Mouse (Mus musculus): ENCODE results near the gene Sf3a2. TPM values are rescaled to one million over a fixed set of nuclear protein-coding genes. Genes with fewer than 3 reads are reported as not detected.
A peak's percentile ranks its signal among the peaks of the same experiment; 100 is the strongest.

Gene Sf3a2
- polyA plus RNA-seq, 1 experiment from 2014 or later = 102 TPM

DNA sequence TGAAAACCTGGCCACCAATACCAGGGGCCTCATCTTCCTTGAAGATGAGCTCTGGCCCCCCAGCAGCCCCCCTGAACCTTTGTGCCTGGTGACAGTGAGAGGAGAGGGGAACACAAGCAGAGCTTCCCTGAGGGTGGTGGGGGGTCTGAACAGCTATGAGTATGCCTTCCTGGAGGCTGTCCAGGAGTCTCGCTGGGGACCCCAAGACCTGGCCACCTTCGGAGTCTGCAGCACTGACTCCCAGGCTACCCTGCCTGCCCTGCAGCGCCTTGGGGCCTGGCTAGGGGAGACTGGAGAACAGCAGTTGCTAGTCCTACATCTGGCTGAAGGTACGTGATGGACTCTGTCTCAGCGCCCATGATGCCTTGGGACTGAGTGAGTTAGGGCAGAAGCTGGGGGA is 7.3 kb downstream of the Sf3a2 start:
- Histone ChIP-seq H3K4me2 (replicated peaks; ENCODE audit: low read depth, low read length) (no peak overlapping the region), H3K9ac (ENCODE audit: low read depth, low read length) (no peak overlapping the region), H3K36me3 (ENCODE audit: control insufficient read depth, insufficient read depth, low read length) (peaks cover 40% of the 10 kb centered on the region), H3K4me3 (ENCODE audit: low read length) (no peak overlapping the region), H3K27me3 (ENCODE audit: control insufficient read depth, insufficient read depth, low read length) (peaks cover 14% of the 10 kb centered on the region), H3K4me1 (ENCODE audit: control insufficient read depth, insufficient read depth, low read length) (peaks cover 37% of the 10 kb centered on the region), H3K9me3 (ENCODE audit: control insufficient read depth, low read length) (no peaks in the 10 kb centered on the region), H3K27ac (ENCODE audit: low read depth, low read length) (no peak overlapping the region)
- 77% methylated on average over 5 of the region's 5 CpGs for WGBS
- no peak for ATAC-seq (ENCODE audit: low FRiP score, low TSS enrichment)

DNA sequence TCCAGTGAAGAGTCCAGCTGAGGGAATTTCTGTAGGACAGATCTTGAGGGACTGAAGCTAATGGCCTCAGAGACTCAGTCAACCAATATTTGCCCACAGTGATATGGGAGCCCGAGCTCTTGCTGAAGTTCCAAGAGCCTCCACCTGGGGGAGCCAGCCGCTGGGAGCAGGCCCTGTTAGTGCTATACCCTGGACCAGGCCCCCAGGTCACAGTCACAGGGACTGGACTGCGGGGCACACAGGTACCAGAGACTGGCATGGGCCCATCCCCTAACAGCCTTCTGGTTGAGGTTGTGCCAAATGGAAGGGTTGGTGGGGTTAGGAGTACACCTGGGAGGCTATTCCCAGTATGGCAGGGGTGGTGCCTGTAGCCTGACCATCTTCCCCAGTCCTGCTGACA is 7.9 kb downstream of the Sf3a2 start:
- ATAC-seq (ENCODE audit: low FRiP score, low TSS enrichment) = peak; percentile 28
- Histone ChIP-seq H3K36me3 (ENCODE audit: control insufficient read depth, insufficient read depth, low read length) (peaks cover 40% of the 10 kb centered on the region), H3K27me3 (ENCODE audit: control insufficient read depth, insufficient read depth, low read length) (peaks cover 14% of the 10 kb centered on the region), H3K9me3 (ENCODE audit: control insufficient read depth, low read length) (no peaks in the 10 kb centered on the region), H3K27ac (ENCODE audit: low read depth, low read length) (no peak overlapping the region), H3K4me3 (ENCODE audit: low read length) (no peak overlapping the region), H3K4me1 (ENCODE audit: control insufficient read depth, insufficient read depth, low read length) (peaks cover 38% of the 10 kb centered on the region), H3K4me2 (replicated peaks; ENCODE audit: low read depth, low read length) (no peak overlapping the region), H3K9ac (ENCODE audit: low read depth, low read length) (no peak overlapping the region)
- WGBS = 30% methylated on average over 3 of the region's 3 CpGs

GRCm38 (mm10) chr10:80806341-80807056 is 8.5 kb downstream of the Sf3a2 start:
- ATAC-seq (ENCODE audit: low FRiP score, low TSS enrichment) = 0 out of 2 replicates have a peak, but pooled peaks have one; percentile 0
- peak overlapping the region; percentile 73; the same call in 1 of the 2 replicates for H3K9ac ChIP-seq (ENCODE audit: low read depth, low read length)
- whole genome bisulfite sequencing = 42% methylated on average over 33 of the region's 34 CpGs
- peak overlapping the region; percentile 96 for H3K4me2 ChIP-seq (replicated peaks; ENCODE audit: low read depth, low read length)
- peaks cover 38% of the 10 kb centered on the region for H3K4me1 ChIP-seq (ENCODE audit: control insufficient read depth, insufficient read depth, low read length)
- peaks cover 14% of the 10 kb centered on the region for H3K27me3 ChIP-seq (ENCODE audit: control insufficient read depth, insufficient read depth, low read length)
- peaks cover 34% of the 10 kb centered on the region for H3K36me3 ChIP-seq (ENCODE audit: control insufficient read depth, insufficient read depth, low read length)
- H3K4me3 ChIP-seq (ENCODE audit: low read length) = peak overlapping the region; percentile 49
- H3K9me3 ChIP-seq (ENCODE audit: control insufficient read depth, low read length) = no peaks in the 10 kb centered on the region
- H3K27ac ChIP-seq (ENCODE audit: low read depth, low read length) = peak overlapping the region; percentile 76

GRCm38 (mm10) chr10:80807057-80807627 is 9.1 kb downstream of the Sf3a2 start:
- Histone ChIP-seq H3K4me2 (replicated peaks; ENCODE audit: low read depth, low read length) (peak overlapping the region; percentile 96), H3K36me3 (ENCODE audit: control insufficient read depth, insufficient read depth, low read length) (peaks cover 28% of the 10 kb centered on the region), H3K9me3 (ENCODE audit: control insufficient read depth, low read length) (no peaks in the 10 kb centered on the region), H3K4me3 (ENCODE audit: low read length) (peak overlapping the region; percentile 49), H3K9ac (ENCODE audit: low read depth, low read length) (peak overlapping the region; percentile 73), H3K27ac (ENCODE audit: low read depth, low read length) (peak overlapping the region; percentile 76), H3K27me3 (ENCODE audit: control insufficient read depth, insufficient read depth, low read length) (peaks cover 14% of the 10 kb centered on the region), H3K4me1 (ENCODE audit: control insufficient read depth, insufficient read depth, low read length) (peaks cover 40% of the 10 kb centered on the region)
- peak; percentile 48 for ATAC-seq (ENCODE audit: low FRiP score, low TSS enrichment)
- 1% methylated on average over 57 of the region's 58 CpGs for WGBS

- H3K36me3 ChIP-seq (ENCODE audit: control insufficient read depth, insufficient read depth, low read length) = peaks cover 16% of the 10 kb centered on the region
- peaks cover 42% of the 10 kb centered on the region for H3K4me1 ChIP-seq (ENCODE audit: control insufficient read depth, insufficient read depth, low read length)
- peaks cover 14% of the 10 kb centered on the region for H3K27me3 ChIP-seq (ENCODE audit: control insufficient read depth, insufficient read depth, low read length)
- peak overlapping the region; percentile 49 for H3K4me3 ChIP-seq (ENCODE audit: low read length)
- ATAC-seq (ENCODE audit: low FRiP score, low TSS enrichment) = peak; percentile 16; the same call in 1 of the 2 replicates
- H3K9ac ChIP-seq (ENCODE audit: low read depth, low read length) = peak overlapping the region; percentile 73
- peak overlapping the region; percentile 76; the same call in 1 of the 2 replicates for H3K27ac ChIP-seq (ENCODE audit: low read depth, low read length)
- 15% methylated on average over 40 of the region's 40 CpGs for WGBS
- H3K9me3 ChIP-seq (ENCODE audit: control insufficient read depth, low read length) = no peaks in the 10 kb centered on the region
- peak overlapping the region; percentile 96 for H3K4me2 ChIP-seq (replicated peaks; ENCODE audit: low read depth, low read length)
These were observed 10.3 kb downstream of the Sf3a2 start for GRCm38 (mm10) chr10:80808099-80808984.

GRCm38 (mm10) chr10:80808985-80809632 is 11.1 kb downstream of the Sf3a2 start:
- peak; percentile 2; the same call in 1 of the 2 replicates for ATAC-seq (ENCODE audit: low FRiP score, low TSS enrichment)
- Histone ChIP-seq H3K27ac (ENCODE audit: low read depth, low read length) (peak overlapping the region; percentile 30; the same call in 1 of the 2 replicates), H3K36me3 (ENCODE audit: control insufficient read depth, insufficient read depth, low read length) (peaks cover 8% of the 10 kb centered on the region), H3K9ac (ENCODE audit: low read depth, low read length) (peak overlapping the region; percentile 53), H3K27me3 (ENCODE audit: control insufficient read depth, insufficient read depth, low read length) (peaks cover 14% of the 10 kb centered on the region), H3K4me3 (ENCODE audit: low read length) (peak overlapping the region; percentile 27), H3K9me3 (ENCODE audit: control insufficient read depth, low read length) (no peaks in the 10 kb centered on the region), H3K4me1 (ENCODE audit: control insufficient read depth, insufficient read depth, low read length) (peaks cover 42% of the 10 kb centered on the region), H3K4me2 (replicated peaks; ENCODE audit: low read depth, low read length) (peak overlapping the region; percentile 96)
- WGBS = 3% methylated on average over 18 of the region's 18 CpGs

- no peak for ATAC-seq (ENCODE audit: low FRiP score, low TSS enrichment)
- Histone ChIP-seq H3K9ac (ENCODE audit: low read depth, low read length) (peak overlapping the region; percentile 40; the same call in 1 of the 2 replicates), H3K4me1 (ENCODE audit: control insufficient read depth, insufficient read depth, low read length) (peaks cover 42% of the 10 kb centered on the region), H3K4me3 (ENCODE audit: low read length) (peak overlapping the region; percentile 2; the same call in 1 of the 2 replicates), H3K27ac (ENCODE audit: low read depth, low read length) (no peak overlapping the region), H3K4me2 (replicated peaks; ENCODE audit: low read depth, low read length) (peak overlapping the region; percentile 33), H3K36me3 (ENCODE audit: control insufficient read depth, insufficient read depth, low read length) (no peaks in the 10 kb centered on the region; the same call in 1 of the 2 replicates), H3K9me3 (ENCODE audit: control insufficient read depth, low read length) (no peaks in the 10 kb centered on the region), H3K27me3 (ENCODE audit: control insufficient read depth, insufficient read depth, low read length) (peaks cover 14% of the 10 kb centered on the region)
- 3% methylated on average over 20 of the region's 20 CpGs for WGBS
These were observed 12.1 kb downstream of the Sf3a2 start for GRCm38 (mm10) chr10:80810084-80810483.

GRCm38 (mm10) chr10:80812391-80813041 is 14.5 kb downstream of the Sf3a2 start:
- Histone ChIP-seq H3K4me2 (replicated peaks; ENCODE audit: low read depth, low read length) (no peak overlapping the region), H3K9me3 (ENCODE audit: control insufficient read depth, low read length) (no peaks in the 10 kb centered on the region), H3K36me3 (ENCODE audit: control insufficient read depth, insufficient read depth, low read length) (no peaks in the 10 kb centered on the region), H3K4me1 (ENCODE audit: control insufficient read depth, insufficient read depth, low read length) (peaks cover 31% of the 10 kb centered on the region), H3K27me3 (ENCODE audit: control insufficient read depth, insufficient read depth, low read length) (peaks cover 7% of the 10 kb centered on the region; the same call in 1 of the 2 replicates), H3K4me3 (ENCODE audit: low read length) (no peak overlapping the region), H3K9ac (ENCODE audit: low read depth, low read length) (no peak overlapping the region), H3K27ac (ENCODE audit: low read depth, low read length) (no peak overlapping the region)
- ATAC-seq (ENCODE audit: low FRiP score, low TSS enrichment) = no peak
- 27% methylated on average over 5 of the region's 5 CpGs for WGBS
